Mouse (Mus musculus) cerebellum, adult 2 months (tissue): ENCODE measurements at regions not wholly inside any gene's neighbourhood (a gene's known extent, or its start where the extent isn't known, plus 50 kb on each side); places are given as distances from the start of the nearest gene placed in this dataset.

Source experiments
- CTCF ChIP-seq: fragments of 200-500 bp; IDR thresholded peaks from 2 replicates; pipeline ENCODE4 v1.5.1; 2011; ENCODE audit warnings: low read depth, mild to moderate bottlenecking, control low read depth, low read length, moderate library complexity, borderline replicate concordance; ENCODE audit not compliant: insufficient read depth
- POLR2A ChIP-seq: fragments of 200-500 bp; IDR thresholded peaks from 2 replicates; pipeline ENCODE4 v1.6.1; 2011; ENCODE audit warnings: low read length, control low read depth, borderline replicate concordance; ENCODE audit not compliant: insufficient read depth

- no peak for TF ChIP-seq POLR2A
- TF ChIP-seq CTCF, result peak; percentile 32; the same call in 1 of the 2 replicates
These were observed 164.3 kb upstream of the Sel1l start for GRCm38 (mm10) chr12:92013244-92013643.
